Mouse (Mus musculus) natural killer cell, adult 2 months (primary cell): ENCODE measurements around the gene Qpctl.

Experiments
- DNase-seq, 2 experiments: peaks; one replicate each; pipeline ENCODE4 v3.0.0; 2022; ENCODE audit warnings: low spot score in 2 of 2

Qpctl gene

DNA sequence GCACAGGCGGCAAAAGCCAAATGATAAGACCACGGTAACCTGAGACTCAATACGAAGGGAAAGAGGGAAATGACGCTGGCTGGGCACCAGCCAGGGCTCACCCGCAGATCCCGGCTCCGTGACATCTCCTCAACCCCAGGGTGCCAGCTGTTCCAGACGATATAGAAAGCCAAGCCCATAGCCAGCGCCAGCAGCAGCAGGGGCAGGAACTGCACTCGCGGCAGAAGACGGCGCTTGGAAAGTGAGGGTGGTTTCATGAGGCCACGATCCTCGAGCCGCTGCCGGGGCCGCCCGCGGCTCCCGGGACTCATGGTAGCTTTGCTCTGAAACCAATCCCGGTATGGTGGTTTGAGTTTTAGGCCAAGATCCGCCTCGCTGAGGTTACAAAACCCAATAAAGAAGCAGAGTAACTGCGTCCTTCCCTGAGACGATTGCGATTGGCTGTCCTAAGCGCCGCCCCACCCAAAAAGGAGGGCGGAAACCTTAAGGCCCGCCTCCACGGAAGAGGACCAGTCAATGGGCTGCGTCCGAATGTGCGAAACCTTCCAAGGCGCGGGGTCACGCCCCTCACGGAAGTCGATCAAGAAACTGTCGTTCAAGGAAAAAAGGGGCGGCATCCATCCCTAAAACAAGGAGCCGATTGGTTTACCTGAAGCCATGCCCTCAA lies at the start of gene Qpctl:
TSS of gene Qpctl (minus strand) at position 417 of the 667 bp plus-strand sequence.
- peak; percentile 98 to 99 for DNase-seq

DNA sequence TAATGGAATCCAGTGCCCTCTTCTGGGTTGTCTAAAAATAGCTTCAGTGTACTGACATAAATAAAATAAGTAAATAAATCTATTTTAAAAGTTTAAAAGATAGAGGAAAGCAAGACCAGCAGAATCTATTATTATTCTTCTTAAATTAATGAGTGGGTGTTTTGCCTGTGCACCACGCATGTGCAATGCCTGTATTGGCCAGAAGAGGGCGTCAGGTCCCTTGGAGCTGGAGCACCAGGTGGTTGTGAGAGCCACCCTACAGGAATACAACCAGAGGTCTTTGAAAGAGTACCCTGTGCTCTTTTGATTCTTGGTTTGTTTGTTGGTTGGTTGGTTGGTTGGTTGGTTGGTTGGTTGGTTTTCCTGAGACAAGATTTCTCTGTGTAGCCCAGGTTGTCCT lies 48.9 kb upstream of the Qpctl start:
- peak; percentile 40 to 56 for DNase-seq

DNA sequence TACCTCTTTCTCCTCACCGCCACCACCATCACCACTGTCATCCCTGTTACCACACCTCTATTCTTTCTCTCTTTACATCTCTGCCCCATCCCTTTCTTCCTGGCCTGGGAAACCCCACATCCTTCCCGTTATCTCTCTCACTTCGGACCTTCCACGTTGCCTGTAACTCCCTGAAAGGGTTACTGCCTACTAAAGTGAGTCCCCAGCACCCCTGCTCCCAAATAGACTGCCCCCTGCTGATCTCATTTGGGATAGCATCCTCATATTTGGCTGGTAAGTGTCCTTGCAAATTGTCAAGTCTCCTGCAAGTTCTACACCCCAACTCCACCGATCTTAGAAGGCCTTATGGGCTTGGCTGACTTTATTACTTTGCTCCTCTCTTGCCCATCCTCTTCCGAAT lies 47.6 kb upstream of the Qpctl start:
- peak; percentile 43 to 59 for DNase-seq

GRCm38 (mm10) chr7:19194676-19195075 lies 45.6 kb upstream of the Qpctl start:
- DNase-seq: no peak

GRCm38 (mm10) chr7:19184758-19185157 lies 35.7 kb upstream of the Qpctl start:
- DNase-seq: no peak

DNA sequence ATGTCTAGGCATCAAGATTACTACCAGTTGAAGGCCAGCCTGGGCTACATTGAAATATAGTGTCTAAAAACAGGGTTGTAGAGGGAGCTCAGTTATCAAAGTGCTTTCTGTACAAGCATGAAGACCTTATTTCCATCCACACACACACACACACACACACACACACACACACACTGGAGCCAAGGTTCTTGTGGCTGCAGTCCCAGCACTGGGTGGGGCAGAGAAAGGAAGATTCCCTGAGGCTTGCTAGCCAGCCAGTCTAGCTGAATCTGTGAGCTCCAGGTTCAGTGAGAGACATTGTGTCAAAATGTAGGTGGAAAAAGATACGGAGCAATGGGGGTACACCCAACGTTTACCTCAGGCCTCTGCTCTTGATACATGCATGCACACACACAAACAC lies 35.2 kb upstream of the Qpctl start:
- DNase-seq: no peak

GRCm38 (mm10) chr7:19180862-19181429 lies 31.9 kb upstream of the Qpctl start:
- peak in 1 of 2 experiments; percentile 4 for DNase-seq

DNA sequence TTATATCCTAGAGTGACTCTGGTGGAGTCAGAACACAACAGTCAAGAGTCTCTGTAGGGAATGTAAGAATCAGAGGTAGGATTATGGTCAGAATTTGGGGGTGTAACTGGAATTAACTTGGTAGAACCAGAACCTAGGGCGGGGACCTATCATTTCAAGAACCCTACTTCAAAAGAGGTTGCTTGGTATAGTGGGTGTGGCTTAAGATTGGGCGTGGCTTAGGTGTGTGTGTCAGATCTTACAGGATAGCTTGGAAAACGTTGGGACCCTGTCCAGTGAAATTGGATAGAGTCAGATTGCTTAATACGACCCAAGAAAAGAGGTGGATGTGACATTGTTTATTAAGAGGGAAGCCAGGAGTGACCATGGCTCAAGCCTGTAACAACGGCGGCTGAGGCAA lies 30.8 kb upstream of the Qpctl start:
- no peak for DNase-seq

DNA sequence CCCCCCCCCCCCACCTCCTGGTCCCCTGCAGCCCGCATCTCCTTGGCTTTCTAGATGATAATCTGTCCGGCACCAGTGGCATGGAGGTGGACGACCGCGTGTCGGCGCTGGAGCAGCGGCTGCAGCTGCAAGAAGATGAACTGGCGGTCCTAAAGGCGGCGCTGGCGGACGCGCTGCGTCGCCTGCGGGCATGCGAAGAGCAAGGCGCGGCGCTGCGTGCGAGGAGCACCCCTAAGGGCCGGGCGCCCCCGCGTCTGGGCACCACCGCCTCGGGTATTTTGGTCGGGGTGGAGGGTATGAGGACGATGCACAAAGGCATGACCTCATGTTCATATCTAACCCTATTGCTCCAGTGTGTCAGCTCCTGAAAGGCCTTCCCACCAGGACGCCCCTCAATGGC lies 30.1 kb upstream of the Qpctl start:
- peak; percentile 54 to 72 for DNase-seq

DNA sequence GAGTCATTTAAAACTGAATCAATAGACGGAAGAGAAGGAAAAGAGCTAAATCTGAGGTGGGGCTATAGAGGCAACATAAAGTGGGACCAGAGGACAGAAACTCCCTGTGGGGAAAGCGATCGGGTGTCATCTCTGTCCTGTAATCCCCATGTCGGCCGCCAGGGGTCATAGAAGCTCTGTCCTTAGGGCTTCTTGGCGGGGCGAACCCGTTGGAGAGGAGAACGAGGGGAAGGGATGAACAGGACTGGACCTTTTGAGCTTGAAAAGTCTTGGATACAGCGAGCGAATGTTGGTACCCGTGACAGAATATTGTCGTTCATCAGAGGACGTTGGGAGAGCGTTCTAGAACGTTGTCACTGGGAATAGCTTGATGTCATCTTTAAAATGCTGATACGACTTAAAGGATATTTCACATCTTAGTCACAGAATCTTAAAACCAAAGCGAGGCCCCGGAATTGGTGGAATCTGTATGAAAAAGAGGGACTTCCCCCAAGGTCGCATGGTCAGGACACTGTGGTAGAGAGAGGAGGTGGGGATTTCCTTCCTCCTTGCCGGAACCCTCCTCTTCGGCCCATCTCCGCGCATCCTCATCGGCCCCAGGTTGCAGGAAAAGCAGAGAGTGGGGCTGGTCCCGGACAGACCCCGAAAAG lies 29.5 kb upstream of the Qpctl start:
- DNase-seq: peak; percentile 72 to 81

DNA sequence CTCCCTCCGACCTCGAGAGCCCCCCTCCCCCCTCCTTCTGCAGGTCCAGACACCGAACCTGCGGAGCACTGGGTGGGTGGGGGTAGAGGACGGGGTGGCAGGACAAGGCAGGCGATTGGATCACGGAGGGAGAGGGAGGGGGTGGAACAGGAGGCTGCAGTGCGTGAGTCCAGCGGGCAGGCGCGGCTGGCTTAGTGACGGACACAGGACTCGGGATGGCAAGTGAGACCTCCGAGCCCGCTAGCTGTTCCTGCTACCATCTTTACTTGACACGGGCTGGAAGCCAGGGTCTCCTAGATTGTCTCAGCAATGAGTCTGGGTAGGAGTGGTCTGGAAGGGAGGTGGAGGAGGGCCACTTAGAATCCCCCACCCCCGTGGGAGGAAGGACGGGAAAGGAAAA lies 28.9 kb upstream of the Qpctl start:
- DNase-seq: no peak

DNA sequence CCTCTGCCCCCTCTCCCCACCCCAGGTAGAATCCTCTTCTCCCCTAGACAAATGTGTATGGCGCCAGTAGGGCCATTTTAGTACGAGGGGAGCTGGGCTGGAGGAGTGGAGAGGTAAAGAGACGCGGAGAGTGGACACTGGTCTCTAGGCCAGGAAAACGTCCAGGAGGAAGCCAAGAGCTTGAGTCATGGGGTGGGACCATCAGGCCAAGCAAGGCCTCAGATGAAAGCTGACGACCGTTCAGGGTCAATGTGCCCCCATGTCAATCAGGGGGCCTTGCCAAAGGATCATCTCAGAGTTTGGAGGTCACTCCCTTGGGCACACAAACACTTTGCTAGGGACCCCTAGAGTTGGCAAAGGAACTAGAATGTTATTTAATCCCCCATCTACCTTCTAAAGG lies 28.1 kb upstream of the Qpctl start:
- no peak for DNase-seq

DNA sequence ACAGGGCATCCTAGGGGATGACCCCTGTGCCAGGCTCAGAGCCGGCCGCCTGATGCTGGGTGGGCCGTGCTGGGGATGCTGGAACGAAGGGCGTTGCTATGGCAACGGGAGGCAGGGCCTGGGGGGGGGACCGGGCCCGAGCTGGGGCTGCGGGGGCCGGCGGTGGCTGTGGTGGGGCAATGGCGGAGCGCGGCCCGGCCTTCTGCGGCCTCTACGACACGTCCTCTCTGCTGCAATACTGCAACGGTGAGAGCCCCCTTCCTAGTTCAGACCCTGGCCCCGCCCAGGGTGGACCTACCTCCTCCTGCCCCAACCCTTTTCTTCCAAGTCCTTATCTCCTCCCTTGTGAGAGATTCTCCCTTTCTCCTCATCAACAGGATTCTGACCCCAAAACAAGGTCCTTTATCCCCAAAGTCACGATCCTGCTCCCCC lies 27.4 kb upstream of the Qpctl start:
- no peak for DNase-seq

GRCm38 (mm10) chr7:19175708-19176515 lies 26.8 kb upstream of the Qpctl start, which contains the start of gene Eml2:
Gene Eml2 (plus strand): TSS chr7:19176421.
- no peak for DNase-seq

- peak; percentile 53 to 75 for DNase-seq
Measured at GRCm38 (mm10) chr7:19172874-19173273, 23.8 kb upstream of the Qpctl start.

DNA sequence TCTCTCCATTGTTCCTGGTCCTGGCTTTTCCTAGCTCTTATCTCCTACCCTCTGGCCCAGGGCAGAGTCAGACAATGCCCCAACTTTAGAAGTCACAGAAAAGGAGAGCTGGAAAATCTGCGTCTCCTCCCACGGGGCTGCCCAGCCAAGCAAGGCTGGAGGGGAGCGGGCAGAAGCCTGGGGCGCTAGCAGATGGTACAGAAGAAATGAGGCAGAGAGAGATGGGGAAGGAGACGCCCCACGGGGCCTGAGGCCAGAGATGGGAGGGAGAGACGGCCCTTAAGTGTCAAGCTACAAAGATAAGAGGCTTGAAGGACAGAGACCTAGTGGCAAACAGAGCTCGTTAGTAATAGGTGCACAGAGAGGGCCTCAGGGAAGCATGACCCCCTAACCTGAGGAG lies 22.7 kb upstream of the Qpctl start:
- DNase-seq: no peak

- no peak for DNase-seq
Measured at GRCm38 (mm10) chr7:19170142-19170541, 21.1 kb upstream of the Qpctl start.

DNA sequence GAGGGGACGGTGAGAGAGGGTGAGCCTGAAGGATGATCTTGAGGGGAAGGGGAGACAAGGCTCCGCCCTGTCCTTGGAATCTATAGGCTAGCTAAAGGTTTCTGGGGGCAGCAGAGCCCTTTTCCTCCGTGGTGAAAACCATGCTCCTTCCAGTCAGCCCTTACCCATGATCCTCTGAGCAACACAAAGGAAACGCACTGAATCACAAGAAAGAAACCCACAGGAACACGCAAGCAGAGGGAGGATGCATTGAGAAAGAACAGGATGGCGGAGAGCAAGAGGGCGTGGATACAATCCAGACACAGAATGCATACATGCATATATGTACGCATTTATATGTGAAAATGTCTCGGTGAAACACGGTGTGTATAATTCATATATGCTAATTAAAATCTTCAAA lies 20.4 kb upstream of the Qpctl start:
- DNase-seq: no peak

GRCm38 (mm10) chr7:19166990-19167389 lies 17.9 kb upstream of the Qpctl start:
- DNase-seq: no peak

GRCm38 (mm10) chr7:19165656-19166423 lies 16.7 kb upstream of the Qpctl start, which contains the start of gene Gipr:
Gene Gipr (minus strand): TSS chr7:19166127.
- DNase-seq: no peak

- DNase-seq: peak; percentile 17 to 33
Measured at GRCm38 (mm10) chr7:19164978-19165377, 15.9 kb upstream of the Qpctl start.
